Mouse (Mus musculus) neural tube, embryonic 10.5 days (tissue): ENCODE results near the gene Arap1.

Experiments used
- DNase-seq: peaks from one replicate; pipeline ENCODE4 v3.0.0-alpha.2; 2017; ENCODE audit warnings: low spot score; ENCODE audit errors: extremely low spot score

Arap1 gene

DNA sequence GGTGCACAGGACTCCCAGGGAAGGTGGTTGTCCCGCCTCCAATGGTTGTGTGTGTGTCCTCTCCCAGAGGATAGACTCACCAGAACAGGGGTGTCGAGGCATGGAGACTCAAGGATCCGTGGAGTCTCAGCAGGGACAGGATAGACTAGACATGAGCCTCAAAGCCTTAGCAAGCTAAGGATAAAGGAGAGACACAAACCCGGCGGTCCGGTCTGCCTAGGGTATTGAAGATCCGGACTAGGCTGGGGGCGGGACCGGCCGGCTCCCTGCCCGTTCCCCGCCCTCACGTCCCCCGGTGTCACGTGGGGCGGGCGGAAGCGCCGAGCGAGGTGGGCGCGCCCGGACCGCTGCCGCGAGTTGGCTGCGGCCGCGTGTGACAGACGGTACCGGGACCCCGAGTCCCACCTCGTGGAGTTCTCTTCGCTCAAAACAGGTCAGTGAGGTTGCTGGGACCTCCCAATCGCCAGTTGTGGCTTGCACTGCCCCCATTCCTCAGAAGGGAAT lies at the start of gene Arap1:
Gene Arap1, plus strand, starts transcription at position 301 of the 504 bp plus-strand sequence.
- DNase-seq, result peak; percentile 57

- no peak for DNase-seq
These were observed 49.5 kb upstream of the Arap1 start for GRCm38 (mm10) chr7:101298375-101298774.

DNA sequence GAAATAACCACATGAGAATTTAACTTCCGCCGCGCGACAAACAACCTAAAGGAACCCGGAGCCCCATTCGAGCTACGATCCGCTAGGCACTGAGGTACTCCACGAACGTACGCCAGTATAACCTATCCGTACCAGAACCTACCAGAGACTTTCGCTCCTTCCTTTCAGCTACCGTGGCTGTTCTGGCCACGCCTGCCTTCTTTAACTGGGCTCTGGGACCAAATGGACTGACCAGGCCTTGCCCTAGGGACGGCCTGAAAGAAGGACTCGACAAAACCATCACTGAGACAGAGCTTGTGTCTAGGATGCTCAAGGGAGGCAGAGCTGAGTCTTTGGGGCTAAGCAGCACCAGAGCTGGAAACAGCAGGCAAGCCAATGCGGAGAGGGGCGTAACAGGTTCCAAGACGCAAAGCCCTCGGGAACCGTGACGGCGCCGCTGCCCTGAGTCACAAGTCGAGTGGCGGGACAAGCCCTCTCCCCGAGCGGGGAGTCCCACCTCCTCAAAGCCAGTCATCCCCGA lies 46.4 kb upstream of the Arap1 start:
- no peak for DNase-seq

DNA sequence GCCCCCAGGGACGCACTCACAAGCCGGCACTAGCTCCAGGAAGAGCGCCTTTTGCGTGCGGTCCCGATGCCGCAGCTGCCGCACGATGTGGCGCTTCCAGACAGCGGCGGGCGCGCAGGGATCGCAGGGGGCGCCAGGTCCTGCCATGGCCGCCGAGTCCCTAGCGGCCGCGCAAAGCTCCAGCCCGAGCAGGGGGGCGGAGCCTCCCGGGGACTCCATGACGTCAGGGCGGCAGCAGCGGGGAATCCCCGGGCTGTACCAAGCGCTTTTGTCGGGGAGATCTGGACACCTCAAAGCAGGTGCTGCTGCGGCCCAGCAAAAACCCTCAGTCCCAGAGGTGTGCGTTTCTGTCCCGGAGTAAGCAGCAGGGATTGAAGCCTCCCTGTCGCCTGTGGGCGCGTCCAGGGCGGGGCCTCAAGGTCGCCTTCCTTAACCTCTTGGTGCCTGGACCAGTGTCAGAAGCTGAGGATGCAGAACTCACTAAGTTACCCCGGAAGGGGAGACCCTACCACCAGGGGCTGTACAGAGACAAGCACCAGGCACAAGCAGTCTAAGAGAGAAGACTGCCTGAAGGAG lies 45.9 kb upstream of the Arap1 start, which contains the start of gene Atg16l2:
Gene Atg16l2, minus strand, starts transcription at position 371 of the 576 bp plus-strand sequence.
- peak; percentile 94 for DNase-seq

- no peak for DNase-seq
These were observed 45.2 kb upstream of the Arap1 start for GRCm38 (mm10) chr7:101302691-101303090.

- no peak for DNase-seq
These were observed 41.0 kb upstream of the Arap1 start for GRCm38 (mm10) chr7:101306841-101307240.

GRCm38 (mm10) chr7:101309985-101310326 lies 37.9 kb upstream of the Arap1 start:
- DNase-seq, result no peak

DNA sequence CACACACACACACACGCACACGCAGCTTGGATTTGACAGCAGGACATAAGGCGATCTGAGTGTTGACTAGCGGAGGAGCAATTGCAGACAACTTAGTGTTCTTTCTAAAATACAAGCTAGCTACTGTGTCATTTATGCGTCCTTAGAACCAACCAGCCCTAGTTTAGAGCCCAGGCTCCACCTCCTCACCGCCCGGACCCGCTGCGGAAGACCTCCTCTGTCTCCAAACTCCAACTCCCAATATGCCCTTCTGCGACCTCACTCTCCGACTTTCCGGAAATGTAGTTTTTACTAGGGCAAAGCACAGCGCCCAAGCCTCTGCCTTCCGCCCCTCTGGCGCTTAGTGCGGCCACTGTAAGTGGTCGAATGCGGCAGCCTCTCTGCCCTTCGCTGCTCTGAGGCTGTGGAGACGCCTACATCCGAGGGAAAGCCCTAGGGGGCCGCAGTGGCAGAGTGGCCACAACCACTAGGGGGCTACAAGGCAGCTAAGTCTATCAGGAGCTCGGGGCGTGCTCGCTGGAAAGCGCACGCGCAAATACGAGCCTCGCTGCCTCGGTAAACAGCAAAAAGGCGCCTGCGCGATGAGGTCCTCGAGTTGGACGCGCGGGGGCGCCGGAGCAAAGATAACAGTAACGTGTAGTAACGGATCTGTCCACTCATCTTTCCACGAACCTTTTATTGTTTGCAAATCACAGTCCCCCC lies 37.4 kb upstream of the Arap1 start:
- peak; percentile 95 for DNase-seq

GRCm38 (mm10) chr7:101311061-101311460 lies 36.8 kb upstream of the Arap1 start:
- DNase-seq, result no peak

DNA sequence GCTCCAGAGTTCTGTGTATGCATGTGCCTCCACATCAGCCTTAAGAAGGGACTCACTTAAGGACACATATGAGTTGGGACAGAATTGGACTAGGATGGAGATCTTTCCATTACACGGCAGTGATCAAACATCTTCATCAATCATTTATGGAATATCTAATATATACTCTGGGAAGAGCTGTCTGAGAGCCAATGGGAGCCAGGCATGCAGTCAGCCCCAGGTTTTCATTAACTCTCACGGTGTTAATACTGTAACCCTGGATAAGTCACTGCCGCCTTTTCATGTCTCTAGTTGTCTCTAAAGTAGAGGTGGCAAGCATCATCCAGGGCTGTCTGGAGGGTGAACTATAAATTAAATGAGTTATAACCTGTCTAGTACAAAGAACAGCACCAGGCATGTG lies 34.8 kb upstream of the Arap1 start:
- DNase-seq, result no peak

GRCm38 (mm10) chr7:101314396-101314795 lies 33.5 kb upstream of the Arap1 start:
- DNase-seq, result no peak

DNA sequence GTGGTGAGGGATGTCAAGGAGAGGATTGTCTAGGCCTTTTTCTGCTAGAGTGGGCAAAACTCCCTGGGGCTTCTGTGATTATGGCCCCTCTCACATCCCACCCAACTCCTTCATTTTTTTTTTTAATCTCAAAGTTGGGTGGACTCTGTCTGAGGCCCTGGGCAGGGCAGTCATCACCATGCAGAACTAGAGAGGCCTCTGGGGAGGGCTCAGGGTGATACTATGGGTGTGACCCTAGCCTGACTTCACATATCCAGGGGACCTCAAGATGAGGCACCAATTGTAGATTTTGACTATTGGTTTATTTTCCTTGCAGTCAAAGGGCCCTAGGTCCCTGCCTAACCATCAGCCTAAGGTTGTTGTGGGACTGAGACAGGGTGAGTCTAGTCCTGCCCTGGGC lies 32.2 kb upstream of the Arap1 start:
- DNase-seq, result no peak

DNA sequence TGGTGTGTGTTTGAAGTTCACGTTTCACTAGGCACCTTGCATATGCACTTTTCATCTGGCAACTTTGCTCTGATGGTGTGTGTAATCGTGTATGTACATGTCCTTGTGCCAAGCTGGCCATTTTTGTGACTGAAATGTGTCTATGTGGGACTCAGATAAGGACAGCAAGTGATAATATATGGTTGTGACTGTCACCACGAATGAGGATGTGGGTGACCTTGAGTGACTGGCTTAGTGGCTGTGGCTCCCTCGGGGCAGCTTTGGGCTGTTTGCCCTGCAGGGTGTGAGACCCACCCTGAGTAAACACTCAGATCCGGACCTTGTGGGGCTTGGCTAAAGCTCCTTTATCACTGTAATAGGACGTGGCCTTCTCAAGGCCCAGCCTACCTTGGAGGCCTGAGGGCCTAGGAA lies 31.3 kb upstream of the Arap1 start:
- DNase-seq, result no peak

DNA sequence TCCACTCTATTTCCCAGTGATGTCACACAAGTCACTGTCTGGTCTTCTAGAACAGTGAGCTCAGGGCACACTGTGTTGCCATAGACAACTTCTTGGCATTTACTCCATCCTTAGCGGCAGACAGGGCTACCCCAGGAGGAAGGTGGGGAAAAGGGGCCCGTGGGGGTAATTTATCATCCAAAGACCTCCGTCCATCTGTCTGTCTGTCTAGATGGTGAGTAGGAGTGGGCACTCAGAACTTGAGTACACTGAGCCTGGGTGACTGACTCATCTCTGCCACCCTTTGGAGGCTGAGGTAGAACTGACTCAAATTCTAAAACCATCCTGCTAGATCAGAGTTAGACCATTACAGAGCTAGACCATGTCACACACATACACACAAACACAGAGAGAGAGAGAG lies 30.9 kb upstream of the Arap1 start, which contains the start of gene Stard10:
Gene Stard10, plus strand, starts transcription at position 73 of the 400 bp plus-strand sequence.
- no peak for DNase-seq

DNA sequence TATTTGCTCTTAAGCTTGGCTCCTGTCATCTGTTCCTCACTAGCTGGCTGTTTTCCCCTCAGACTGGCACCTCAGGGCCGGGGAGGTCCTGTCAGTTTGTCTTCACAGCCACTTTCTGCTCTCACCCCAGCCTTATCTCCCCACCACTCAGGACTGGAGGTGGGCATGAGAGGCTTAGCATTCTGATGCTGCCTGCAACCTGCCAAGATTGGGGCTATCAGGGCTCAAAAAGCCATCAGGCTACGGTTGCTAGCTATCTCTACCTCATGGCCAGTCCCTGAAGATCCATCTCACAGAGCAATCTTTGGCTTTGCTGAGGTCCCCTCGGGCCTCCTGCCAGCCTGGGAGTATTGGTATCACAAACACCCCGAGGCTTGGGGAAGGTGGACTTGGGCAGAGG lies 29.0 kb upstream of the Arap1 start:
- no peak for DNase-seq

DNA sequence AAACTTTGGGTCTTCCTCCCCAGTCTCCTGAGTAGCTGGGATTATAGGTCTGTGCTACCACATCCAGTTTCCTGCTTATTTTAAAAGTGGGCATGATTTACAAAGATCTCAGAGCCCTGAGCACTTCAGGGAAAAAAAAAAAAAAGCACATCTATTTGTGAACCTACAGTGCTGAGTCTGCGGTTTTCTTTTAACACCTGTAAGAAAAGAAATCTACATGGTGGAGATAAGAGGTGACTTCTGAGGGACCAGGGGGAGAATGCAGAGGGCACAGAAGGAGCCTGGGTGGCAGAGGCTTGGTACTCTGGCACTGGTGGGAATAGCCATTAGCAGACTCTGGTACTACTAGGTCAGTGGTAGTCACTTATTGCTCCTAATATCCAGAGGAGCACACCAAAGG lies 28.1 kb upstream of the Arap1 start:
- DNase-seq, result no peak

DNA sequence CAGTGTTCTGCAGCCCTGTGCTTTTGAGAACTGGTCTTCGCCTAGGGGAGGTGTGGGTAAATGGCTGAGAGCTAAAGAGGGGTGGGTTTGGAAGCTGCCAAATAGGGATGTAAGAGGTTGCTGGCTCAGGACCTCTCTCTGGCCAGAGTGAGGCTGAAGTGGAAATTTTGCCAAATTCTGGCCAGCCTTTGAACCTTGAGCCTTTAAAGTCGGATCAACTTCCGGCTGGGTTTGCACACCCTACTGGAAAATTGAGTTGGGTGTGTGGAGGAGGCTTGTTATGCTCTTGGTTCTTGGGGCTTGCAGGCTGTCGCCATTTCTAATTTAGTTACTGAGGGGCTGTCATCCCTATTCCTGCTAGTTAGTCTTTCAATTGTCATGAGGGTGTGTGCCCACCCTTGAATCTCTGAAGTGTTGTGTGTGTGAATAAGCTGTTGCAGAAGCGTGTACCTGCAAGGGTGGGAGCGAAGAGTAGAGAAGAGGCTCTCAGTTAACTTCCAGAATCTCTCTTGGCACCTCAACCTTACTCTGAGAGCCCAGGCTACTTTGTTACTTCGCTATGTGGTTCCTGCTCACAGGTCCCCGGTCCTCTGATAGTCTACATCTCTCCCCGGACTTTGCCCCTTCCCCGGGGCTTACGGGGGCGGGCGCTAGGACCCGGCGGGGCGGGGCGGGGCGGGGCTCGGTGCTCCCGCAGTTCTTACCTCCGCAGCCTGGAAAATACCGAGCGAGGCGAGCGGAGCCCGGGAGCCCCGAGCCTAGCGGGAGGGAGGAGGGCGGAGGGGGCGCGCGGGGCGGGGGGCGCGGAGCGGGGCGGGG lies 27.3 kb upstream of the Arap1 start:
- peak; percentile 64 for DNase-seq

DNA sequence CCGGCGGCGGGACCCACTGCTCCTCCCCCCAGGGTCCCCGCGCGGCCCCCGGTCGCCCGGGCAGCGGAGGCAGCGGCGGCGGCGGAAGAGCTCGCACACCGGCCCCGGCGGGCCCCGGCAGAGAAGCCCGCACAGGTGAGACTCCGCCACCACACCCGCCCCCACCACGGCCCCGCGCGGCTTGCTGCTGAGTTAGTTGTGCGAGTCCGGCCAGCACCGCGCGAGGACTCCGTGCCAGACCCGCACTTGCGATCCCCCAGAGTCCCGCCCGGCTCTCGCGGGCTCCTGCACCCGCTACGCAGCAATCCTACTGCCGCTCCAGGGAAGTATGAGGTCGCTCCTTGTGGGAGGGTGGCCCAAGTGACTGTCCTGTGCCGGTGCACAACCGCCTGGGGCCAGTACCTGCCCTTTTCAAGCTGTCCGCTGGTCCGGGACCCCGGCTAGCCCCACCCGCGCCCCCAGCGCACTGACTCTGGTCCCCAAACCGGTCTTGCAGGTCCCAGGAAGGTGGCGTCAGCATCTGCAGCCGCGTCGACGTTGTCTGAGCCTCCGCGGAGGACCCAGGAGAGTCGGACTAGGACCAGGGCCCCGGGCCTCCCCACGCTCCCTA lies 26.5 kb upstream of the Arap1 start:
- peak; percentile 63 for DNase-seq

GRCm38 (mm10) chr7:101323141-101323594 lies 24.7 kb upstream of the Arap1 start:
- DNase-seq, result no peak

DNA sequence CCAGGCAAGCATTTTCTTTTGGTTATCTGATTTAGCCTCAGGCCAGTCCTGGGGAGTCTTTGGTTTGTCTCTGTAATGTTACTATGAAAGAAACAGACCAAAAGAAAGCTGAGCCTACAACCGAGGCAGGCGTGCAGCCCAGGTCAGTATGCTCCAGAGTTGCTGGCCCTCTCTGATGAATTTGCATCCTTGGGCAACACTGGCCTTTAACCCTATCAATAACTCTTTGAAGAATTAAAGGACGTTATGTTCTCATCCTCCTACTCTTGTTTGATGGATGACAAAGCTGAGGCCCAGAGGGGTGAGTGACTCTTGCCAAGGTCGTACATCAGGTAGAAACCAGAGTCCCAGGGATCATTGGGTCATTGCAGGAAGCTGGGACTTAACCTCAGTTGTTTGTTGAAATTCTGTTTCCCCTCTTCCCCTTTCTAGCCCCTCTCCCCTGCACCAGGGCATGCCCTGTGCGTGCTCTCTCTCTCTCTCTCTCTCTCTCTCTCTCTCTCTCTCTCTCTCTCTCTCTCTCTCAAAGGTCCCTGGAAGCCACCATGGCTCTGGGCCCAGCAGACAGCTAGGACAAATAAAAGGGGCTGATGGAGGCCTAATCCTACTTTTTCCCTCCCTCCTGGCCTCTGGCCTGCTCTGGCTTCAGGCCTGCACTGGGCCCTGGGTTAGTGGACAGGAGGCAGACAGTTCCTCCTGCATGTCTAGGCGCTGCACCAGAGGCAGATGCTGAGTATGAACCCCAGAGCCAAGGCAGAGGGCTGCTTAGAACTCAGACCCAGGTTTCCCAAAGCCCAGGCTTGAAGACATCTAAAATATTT lies 23.5 kb upstream of the Arap1 start:
- no peak for DNase-seq
